9 mouse cellular contexts compared by ENCODE assay signal in the genomic region with DNA sequence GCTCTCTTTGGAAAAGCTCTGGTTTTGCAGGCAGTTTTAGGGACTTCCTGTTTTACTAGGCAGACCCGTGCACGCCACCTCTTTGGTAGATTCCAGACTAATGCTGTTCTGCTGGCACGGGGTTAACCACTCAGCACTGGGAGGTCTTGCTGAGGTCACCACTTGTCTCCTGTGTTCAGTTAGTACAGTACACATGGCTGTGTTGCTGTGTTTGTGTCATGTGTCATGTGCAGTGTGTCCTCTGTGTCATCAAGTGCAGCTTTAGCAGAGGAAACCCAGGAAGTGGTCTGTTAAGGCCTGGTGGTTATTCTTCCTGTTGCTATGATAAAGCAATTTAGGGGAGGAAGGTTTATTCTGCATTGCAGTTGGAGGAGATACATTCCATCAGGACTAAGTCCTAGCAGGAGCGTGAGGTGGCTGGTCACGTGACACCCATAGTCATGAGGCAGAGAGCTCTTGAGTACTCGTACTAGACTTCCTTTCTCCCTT. TPM values are rescaled to one million over a fixed set of nuclear protein-coding genes. Genes with fewer than 3 reads are reported as not detected.
DNase-seq lines count a peak whose midpoint lies in the region; ATAC-seq and TF ChIP-seq lines count a peak whose summit lies in the region.
"Had no signal": no experiment of that assay in that cellular context is flagged by ENCODE, and none has a peak within 500 bp of the region (broad histone marks: within the 10 kb centered on the region; RNA-seq: fewer than 3 reads in every experiment).

No protein-coding gene starts in this region.

- H3K4me1 ChIP-seq in limb, embryonic 13.5 days, result no peaks in the 10 kb centered on the region
- 0 out of 2 replicates have a peak, but pooled peaks cover 3% of the 10 kb centered on the region for H3K4me1 ChIP-seq in limb, embryonic 10.5 days

- intact Hi-C loops in left cerebral cortex, postnatal 25 days (cut with DNase I), result no loop called here

- ATAC-seq in limb, embryonic 13.5 days (ENCODE audit: low FRiP score, low read depth), result 0 out of 2 replicates have a peak, but pooled peaks have one; percentile 44
- ATAC-seq in granulocyte monocyte progenitor cell, adult 5-6 weeks (replicated peaks; ENCODE audit: poor library complexity, severe bottlenecking), result peak; percentile 89

- H3K27me3 ChIP-seq in limb, embryonic 13.5 days, result no peaks in the 10 kb centered on the region
- no peaks in the 10 kb centered on the region for H3K27me3 ChIP-seq in limb, embryonic 10.5 days (ENCODE audit: low read depth, poor library complexity, severe bottlenecking)

- no peaks in the 10 kb centered on the region for H3K9me3 ChIP-seq in limb, embryonic 13.5 days
- no peaks in the 10 kb centered on the region for H3K9me3 ChIP-seq in limb, embryonic 10.5 days (replicated peaks)

- no peak for TF ChIP-seq CTCF in layer of hippocampus, adult 2 months (conservative IDR thresholded peaks at IDR 0.05)

- WGBS in limb, embryonic 13.5 days, result 62% methylated on average over 6 of the region's 6 CpGs
- WGBS in limb, embryonic 10.5 days, result 70% methylated on average over 6 of the region's 6 CpGs

- H3K36me3 ChIP-seq in limb, embryonic 13.5 days, result peaks cover 16% of the 10 kb centered on the region
- peaks cover 10% of the 10 kb centered on the region for H3K36me3 ChIP-seq in limb, embryonic 10.5 days

- no peak for DNase-seq in limb, embryonic 10.5 days (ENCODE audit: low spot score)
- DNase-seq in lung, postnatal 25 days (ENCODE audit: low spot score), result peak; percentile 34
- peak; percentile 37 for DNase-seq in thymus, postnatal 14 days
- DNase-seq in cerebellum, postnatal 36 days, result no peak
- no peak for DNase-seq in layer of hippocampus, adult 2 months (ENCODE audit: low spot score in 2 of 2)
- DNase-seq in left cerebral cortex, postnatal 25 days (ENCODE audit: low spot score in 2 of 2), result no peak
- DNase-seq: layer of hippocampus, adult 9-11 months had no signal

- no peak overlapping the region for H3K27ac ChIP-seq in limb, embryonic 13.5 days
- H3K27ac ChIP-seq in limb, embryonic 10.5 days, result no peak overlapping the region
- H3K27ac ChIP-seq in layer of hippocampus, adult 2 months, result no peak overlapping the region

- H3K9ac ChIP-seq in limb, embryonic 13.5 days, result no peak overlapping the region

- H3K4me3 ChIP-seq in limb, embryonic 13.5 days, result no peak overlapping the region
- H3K4me3 ChIP-seq in limb, embryonic 10.5 days, result no peak overlapping the region
- H3K4me3 ChIP-seq in layer of hippocampus, adult 2 months, result no peak overlapping the region

- no peak overlapping the region for H3K4me2 ChIP-seq in limb, embryonic 13.5 days (replicated peaks)

RNA-seq across cellular contexts. Expression of gene Tspyl3, which starts 10.4 kb away (rescaled TPM):
- polyA plus RNA-seq in limb, embryonic 13.5 days (2015; fragmentation: Nextera tagmentation; extraction: Ambion mirVana), result 16.4 and 17.3 TPM in 2 replicates
- polyA plus RNA-seq in limb, embryonic 10.5 days (2016; fragmentation: Nextera tagmentation; extraction: Ambion mirVana), result 5.8 and 9.9 TPM in 2 replicates
- total RNA-seq in granulocyte monocyte progenitor cell, adult 5-6 weeks (2014; fragmentation: Nextera tagmentation), result 12.1 and 16.7 TPM in 2 replicates
- 6.1 and 6.2 TPM in 2 replicates for total RNA-seq in granulocyte monocyte progenitor cell, adult 5-6 weeks (2017)
- total RNA-seq in layer of hippocampus, adult 2 months (2021), result 10 to 100 TPM; 20.6 to 22.5 TPM
- 10 to 100 TPM; 27.9 to 29.3 TPM for total RNA-seq in left cerebral cortex, postnatal 25 days (2021)

RNA-seq across cellular contexts. Expression of gene Plagl2, which starts 26.4 kb away (rescaled TPM):
- polyA plus RNA-seq in limb, embryonic 13.5 days (2015; fragmentation: Nextera tagmentation; extraction: Ambion mirVana), result 12.8 and 15.0 TPM in 2 replicates
- polyA plus RNA-seq in limb, embryonic 10.5 days (2016; fragmentation: Nextera tagmentation; extraction: Ambion mirVana), result 24.6 and 27.3 TPM in 2 replicates
- total RNA-seq in granulocyte monocyte progenitor cell, adult 5-6 weeks (2014; fragmentation: Nextera tagmentation), result 45.0 and 46.6 TPM in 2 replicates
- 5.4 and 7.2 TPM in 2 replicates for total RNA-seq in granulocyte monocyte progenitor cell, adult 5-6 weeks (2017)
- 1 to 10 TPM; 5.5 to 5.8 TPM for total RNA-seq in layer of hippocampus, adult 2 months (2021)
- total RNA-seq in left cerebral cortex, postnatal 25 days (2021), result 1 to 10 TPM; 5.3 to 5.7 TPM

RNA-seq across cellular contexts. Expression of gene Pofut1, which starts 26.5 kb away (rescaled TPM):
- 8.8 and 9.2 TPM in 2 replicates for polyA plus RNA-seq in limb, embryonic 13.5 days (2015; fragmentation: Nextera tagmentation; extraction: Ambion mirVana)
- polyA plus RNA-seq in limb, embryonic 10.5 days (2016; fragmentation: Nextera tagmentation; extraction: Ambion mirVana), result 5.9 and 6.1 TPM in 2 replicates
- total RNA-seq in granulocyte monocyte progenitor cell, adult 5-6 weeks (2014; fragmentation: Nextera tagmentation), result 17.6 and 20.3 TPM in 2 replicates
- total RNA-seq in granulocyte monocyte progenitor cell, adult 5-6 weeks (2017), result 16.0 and 19.1 TPM in 2 replicates
- total RNA-seq in layer of hippocampus, adult 2 months (2021), result 10 to 100 TPM; 16.6 to 19.4 TPM
- 10 to 100 TPM; 13.6 to 15.3 TPM for total RNA-seq in left cerebral cortex, postnatal 25 days (2021)

RNA-seq across cellular contexts. Expression of gene Tm9sf4, which starts 53.7 kb away (rescaled TPM):
- 93.9 and 101 TPM in 2 replicates for polyA plus RNA-seq in limb, embryonic 13.5 days (2015; fragmentation: Nextera tagmentation; extraction: Ambion mirVana)
- polyA plus RNA-seq in limb, embryonic 10.5 days (2016; fragmentation: Nextera tagmentation; extraction: Ambion mirVana), result 66.5 and 84.3 TPM in 2 replicates
- total RNA-seq in granulocyte monocyte progenitor cell, adult 5-6 weeks (2014; fragmentation: Nextera tagmentation), result 54.2 and 60.7 TPM in 2 replicates
- 61.3 and 91.4 TPM in 2 replicates for total RNA-seq in granulocyte monocyte progenitor cell, adult 5-6 weeks (2017)
- 100 to 1,000 TPM in 1 of 2 experiments, 10 to 100 TPM in 1; 96.8 to 101 TPM for total RNA-seq in layer of hippocampus, adult 2 months (2021)
- total RNA-seq in left cerebral cortex, postnatal 25 days (2021), result 100 to 1,000 TPM; 116 TPM

Comparison
In these comparisons a context has a peak if more than half of its experiments do, and no peak if none do; other contexts are left out.
1. DNase-seq: peak in lung, postnatal 25 days (single experiment) and thymus, postnatal 14 days (single experiment); none in limb, embryonic 10.5 days (single experiment), cerebellum, postnatal 36 days (0 of 2), layer of hippocampus, adult 2 months (0 of 2) and left cerebral cortex, postnatal 25 days (0 of 2).